Mouse (Mus musculus): ENCODE results near the gene Srsf1. TPM values are rescaled to one million over a fixed set of nuclear protein-coding genes. Genes with fewer than 3 reads are reported as not detected.
"Not testable (repeated sequence)": the region's sequence is repeated elsewhere in the genome, so short reads cannot be mapped to it uniquely, and the experiment has no call there.

The Srsf1 gene
- polyA plus RNA-seq, 1 experiment from 2014 or later, result 334 TPM

GRCm38 (mm10) chr11:88031753-88032152 is 15.4 kb upstream of the Srsf1 start:
- no peak for ATAC-seq (replicated peaks; ENCODE audit: low FRiP score, low TSS enrichment, low read depth)

GRCm38 (mm10) chr11:88035970-88036369 is 11.2 kb upstream of the Srsf1 start:
- Histone ChIP-seq H3K36me3 (ENCODE audit: control insufficient read depth, insufficient read depth, low read length) (no peaks in the 10 kb centered on the region), H3K4me3 (ENCODE audit: low read depth, low read length) (no peak overlapping the region), H3K9me3 (ENCODE audit: control insufficient read depth, low read length) (no peaks in the 10 kb centered on the region), H3K4me2 (ENCODE audit: low read length) (no peak overlapping the region), H3K27ac (ENCODE audit: low read depth) (no peak overlapping the region), H3K4me1 (replicated peaks; ENCODE audit: control insufficient read depth, insufficient read depth, low read length) (no peaks in the 10 kb centered on the region), H3K27me3 (replicated peaks; ENCODE audit: control insufficient read depth, insufficient read depth, low read length) (no peaks in the 10 kb centered on the region), H3K9ac (ENCODE audit: low read length) (no peak overlapping the region)
- WGBS, result 63% methylated on average over 7 of the region's 7 CpGs
- ATAC-seq (replicated peaks; ENCODE audit: low FRiP score, low TSS enrichment, low read depth), result no peak
- DNase-seq (ENCODE audit: low spot score), result peak; percentile 23

More at GRCm38 (mm10) chr11:88031753-88032152, 15.4 kb upstream of the Srsf1 start:
- H3K4me2 ChIP-seq (ENCODE audit: low read length), result no peak overlapping the region
- DNase-seq (ENCODE audit: low spot score), result peak; percentile 21
- no peaks in the 10 kb centered on the region; the same call in 1 of the 2 replicates for H3K4me1 ChIP-seq (replicated peaks; ENCODE audit: control insufficient read depth, insufficient read depth, low read length)
- H3K9ac ChIP-seq (ENCODE audit: low read length), result no peak overlapping the region
- WGBS, result 86% methylated on average over 5 of the region's 5 CpGs
- H3K27me3 ChIP-seq (replicated peaks; ENCODE audit: control insufficient read depth, insufficient read depth, low read length), result no peaks in the 10 kb centered on the region
- H3K9me3 ChIP-seq (ENCODE audit: control insufficient read depth, low read length), result no peaks in the 10 kb centered on the region
- H3K4me3 ChIP-seq (ENCODE audit: low read depth, low read length), result no peak overlapping the region
- no peak overlapping the region for H3K27ac ChIP-seq (ENCODE audit: low read depth)
- H3K36me3 ChIP-seq (ENCODE audit: control insufficient read depth, insufficient read depth, low read length), result no peaks in the 10 kb centered on the region

GRCm38 (mm10) chr11:88036761-88037251 is 10.4 kb upstream of the Srsf1 start:
- H3K4me1 ChIP-seq (replicated peaks; ENCODE audit: control insufficient read depth, insufficient read depth, low read length), result no peaks in the 10 kb centered on the region
- no peaks in the 10 kb centered on the region for H3K9me3 ChIP-seq (ENCODE audit: control insufficient read depth, low read length)
- WGBS, result 83% methylated on average over 10 of the region's 10 CpGs
- no peaks in the 10 kb centered on the region for H3K36me3 ChIP-seq (ENCODE audit: control insufficient read depth, insufficient read depth, low read length)
- no peak for ATAC-seq (replicated peaks; ENCODE audit: low FRiP score, low TSS enrichment, low read depth)
- no peak for DNase-seq (ENCODE audit: low spot score)
- H3K27me3 ChIP-seq (replicated peaks; ENCODE audit: control insufficient read depth, insufficient read depth, low read length), result no peaks in the 10 kb centered on the region
- H3K4me2 ChIP-seq (ENCODE audit: low read length), result no peak overlapping the region
- H3K27ac ChIP-seq (ENCODE audit: low read depth), result no peak overlapping the region
- no peak overlapping the region for H3K4me3 ChIP-seq (ENCODE audit: low read depth, low read length)
- no peak overlapping the region for H3K9ac ChIP-seq (ENCODE audit: low read length)

GRCm38 (mm10) chr11:88037386-88037785 is 9.8 kb upstream of the Srsf1 start:
- Histone ChIP-seq H3K9ac (ENCODE audit: low read length) (no peak overlapping the region), H3K27me3 (replicated peaks; ENCODE audit: control insufficient read depth, insufficient read depth, low read length) (no peaks in the 10 kb centered on the region), H3K4me3 (ENCODE audit: low read depth, low read length) (no peak overlapping the region), H3K9me3 (ENCODE audit: control insufficient read depth, low read length) (no peaks in the 10 kb centered on the region), H3K4me2 (ENCODE audit: low read length) (no peak overlapping the region), H3K27ac (ENCODE audit: low read depth) (no peak overlapping the region), H3K36me3 (ENCODE audit: control insufficient read depth, insufficient read depth, low read length) (no peaks in the 10 kb centered on the region), H3K4me1 (replicated peaks; ENCODE audit: control insufficient read depth, insufficient read depth, low read length) (no peaks in the 10 kb centered on the region)
- DNase-seq (ENCODE audit: low spot score) (no peak), ATAC-seq (replicated peaks; ENCODE audit: low FRiP score, low TSS enrichment, low read depth) (no peak)
- 77% methylated on average over 3 of the region's 3 CpGs for WGBS

DNA sequence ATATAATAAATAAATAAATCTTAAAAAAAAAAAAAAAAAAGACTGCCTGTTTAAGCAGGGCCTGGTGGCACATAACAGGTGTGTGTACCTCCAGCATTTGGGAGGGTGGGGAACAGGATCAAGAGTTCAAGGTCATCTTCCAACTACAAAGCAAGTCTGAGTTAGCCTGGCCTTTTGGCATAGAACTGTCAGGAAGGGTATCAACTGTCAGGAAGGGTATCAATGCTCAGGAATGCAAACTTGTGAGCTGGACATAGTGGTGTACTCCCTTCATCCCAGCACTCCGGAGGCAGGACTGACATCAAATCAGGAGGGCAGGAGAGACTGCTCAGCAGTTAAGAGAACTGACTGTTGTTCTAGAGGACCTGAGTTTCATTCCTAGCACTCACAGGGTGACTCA is 8.1 kb upstream of the Srsf1 start:
- 96% methylated on average over 1 of the region's 1 CpGs for WGBS
- H3K9me3 ChIP-seq (ENCODE audit: control insufficient read depth, low read length), result no peaks in the 10 kb centered on the region
- no peak overlapping the region for H3K4me3 ChIP-seq (ENCODE audit: low read depth, low read length)
- no peak overlapping the region for H3K4me2 ChIP-seq (ENCODE audit: low read length)
- DNase-seq (ENCODE audit: low spot score) (peak; percentile 33), ATAC-seq (replicated peaks; ENCODE audit: low FRiP score, low TSS enrichment, low read depth) (no peak)
- H3K4me1 ChIP-seq (replicated peaks; ENCODE audit: control insufficient read depth, insufficient read depth, low read length), result no peaks in the 10 kb centered on the region
- H3K27ac ChIP-seq (ENCODE audit: low read depth), result no peak overlapping the region
- no peaks in the 10 kb centered on the region for H3K36me3 ChIP-seq (ENCODE audit: control insufficient read depth, insufficient read depth, low read length)
- no peak overlapping the region for H3K9ac ChIP-seq (ENCODE audit: low read length)
- H3K27me3 ChIP-seq (replicated peaks; ENCODE audit: control insufficient read depth, insufficient read depth, low read length), result no peaks in the 10 kb centered on the region

- H3K9me3 ChIP-seq (ENCODE audit: control insufficient read depth, low read length), result no peaks in the 10 kb centered on the region
- H3K27me3 ChIP-seq (replicated peaks; ENCODE audit: control insufficient read depth, insufficient read depth, low read length), result no peaks in the 10 kb centered on the region
- ATAC-seq (replicated peaks; ENCODE audit: low FRiP score, low TSS enrichment, low read depth) (no peak), DNase-seq (ENCODE audit: low spot score) (no peak)
- no peak overlapping the region for H3K4me2 ChIP-seq (ENCODE audit: low read length)
- H3K9ac ChIP-seq (ENCODE audit: low read length), result no peak overlapping the region
- H3K4me3 ChIP-seq (ENCODE audit: low read depth, low read length), result no peak overlapping the region
- peaks cover 9% of the 10 kb centered on the region for H3K4me1 ChIP-seq (replicated peaks; ENCODE audit: control insufficient read depth, insufficient read depth, low read length)
- no peak overlapping the region for H3K27ac ChIP-seq (ENCODE audit: low read depth)
- peaks cover 8% of the 10 kb centered on the region for H3K36me3 ChIP-seq (ENCODE audit: control insufficient read depth, insufficient read depth, low read length)
These were observed 2.9 kb upstream of the Srsf1 start for GRCm38 (mm10) chr11:88044314-88044713.

DNA sequence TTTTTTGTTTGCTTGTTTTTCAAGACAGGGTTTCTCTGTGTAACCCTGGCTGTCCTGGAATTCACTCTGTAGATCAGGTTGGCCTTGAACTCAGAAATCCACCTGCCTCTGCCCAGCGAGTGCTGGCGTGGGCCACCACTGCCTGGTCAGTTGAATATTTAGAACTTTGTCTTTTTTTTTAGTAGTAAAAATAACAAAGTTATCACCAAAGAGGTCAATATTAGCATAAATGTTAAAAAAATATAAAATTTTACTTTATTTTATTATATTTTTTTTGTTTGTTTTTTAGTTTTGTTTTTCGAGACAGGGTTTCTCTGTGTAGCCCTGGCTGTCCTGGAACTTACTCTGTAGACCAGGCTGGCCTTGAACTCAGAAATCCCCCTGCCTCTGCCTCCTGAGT is 2.0 kb upstream of the Srsf1 start:
- WGBS, result 95% methylated on average over 3 of the region's 3 CpGs
- not testable (repeated sequence) for ATAC-seq (replicated peaks; ENCODE audit: low FRiP score, low TSS enrichment, low read depth); H3K27ac ChIP-seq (ENCODE audit: low read depth); H3K4me2 ChIP-seq (ENCODE audit: low read length); H3K4me3 ChIP-seq (ENCODE audit: low read depth, low read length); H3K9ac ChIP-seq (ENCODE audit: low read length); H3K9me3 ChIP-seq (ENCODE audit: control insufficient read depth, low read length); H3K27me3 ChIP-seq (replicated peaks; ENCODE audit: control insufficient read depth, insufficient read depth, low read length); DNase-seq (ENCODE audit: low spot score)
- peaks cover 17% of the 10 kb centered on the region for H3K36me3 ChIP-seq (ENCODE audit: control insufficient read depth, insufficient read depth, low read length)
- H3K4me1 ChIP-seq (replicated peaks; ENCODE audit: control insufficient read depth, insufficient read depth, low read length), result peaks cover 18% of the 10 kb centered on the region

- 74% methylated on average over 4 of the region's 4 CpGs for WGBS
- peaks cover 24% of the 10 kb centered on the region for H3K36me3 ChIP-seq (ENCODE audit: control insufficient read depth, insufficient read depth, low read length)
- DNase-seq (ENCODE audit: low spot score) (no peak), ATAC-seq (replicated peaks; ENCODE audit: low FRiP score, low TSS enrichment, low read depth) (no peak)
- peaks cover 22% of the 10 kb centered on the region for H3K4me1 ChIP-seq (replicated peaks; ENCODE audit: control insufficient read depth, insufficient read depth, low read length)
- H3K4me2 ChIP-seq (ENCODE audit: low read length), result peak overlapping the region; percentile 59
- no peak overlapping the region for H3K27ac ChIP-seq (ENCODE audit: low read depth)
- H3K27me3 ChIP-seq (replicated peaks; ENCODE audit: control insufficient read depth, insufficient read depth, low read length), result no peaks in the 10 kb centered on the region
- peak overlapping the region; percentile 100; the same call in 1 of the 2 replicates for H3K4me3 ChIP-seq (ENCODE audit: low read depth, low read length)
- no peaks in the 10 kb centered on the region for H3K9me3 ChIP-seq (ENCODE audit: control insufficient read depth, low read length)
- no peak overlapping the region for H3K9ac ChIP-seq (ENCODE audit: low read length)
These were observed 1.3 kb upstream of the Srsf1 start for GRCm38 (mm10) chr11:88045878-88046277.

- Histone ChIP-seq H3K27me3 (replicated peaks; ENCODE audit: control insufficient read depth, insufficient read depth, low read length) (no peaks in the 10 kb centered on the region), H3K4me3 (ENCODE audit: low read depth, low read length) (peak overlapping the region; percentile 100), H3K9me3 (ENCODE audit: control insufficient read depth, low read length) (no peaks in the 10 kb centered on the region), H3K4me1 (replicated peaks; ENCODE audit: control insufficient read depth, insufficient read depth, low read length) (peaks cover 25% of the 10 kb centered on the region), H3K9ac (ENCODE audit: low read length) (peak overlapping the region; percentile 100), H3K36me3 (ENCODE audit: control insufficient read depth, insufficient read depth, low read length) (peaks cover 28% of the 10 kb centered on the region), H3K4me2 (ENCODE audit: low read length) (peak overlapping the region; percentile 59), H3K27ac (ENCODE audit: low read depth) (peak overlapping the region; percentile 100; the same call in 1 of the 2 replicates)
- WGBS, result 64% methylated on average over 17 of the region's 17 CpGs
- DNase-seq (ENCODE audit: low spot score) (no peak), ATAC-seq (replicated peaks; ENCODE audit: low FRiP score, low TSS enrichment, low read depth) (no peak)
These were observed 743 bp upstream of the Srsf1 start for GRCm38 (mm10) chr11:88046323-88046937.

All from intestine, embryonic 14.5 days (tissue).